Mouse (Mus musculus): Measurements from ENCODE around the gene Fmnl2. TPM values are rescaled to one million over a fixed set of nuclear protein-coding genes. Genes with fewer than 3 reads are reported as not detected.

The Fmnl2 gene
- polyA plus RNA-seq, 1 experiment from 2014 or later = 7.9 TPM

DNA sequence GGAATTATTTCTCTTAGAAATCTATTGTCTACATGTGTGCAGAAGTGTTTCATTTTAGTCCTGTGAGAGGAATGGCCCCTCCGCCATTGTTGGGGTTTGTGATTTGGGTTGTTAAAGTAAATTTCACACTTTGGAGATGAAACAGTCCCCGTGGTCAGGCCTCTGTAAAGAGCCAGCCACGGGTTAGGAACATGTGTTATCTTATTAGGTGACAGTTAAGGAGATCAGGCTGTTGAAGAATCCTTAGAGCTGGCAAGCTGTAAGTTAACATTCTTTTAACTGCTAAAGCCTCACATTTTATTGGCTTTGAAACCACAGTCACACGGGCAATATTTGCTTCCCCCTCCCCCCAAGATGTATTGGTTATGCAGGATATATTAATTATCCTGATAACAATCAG is 131.7 kb downstream of the Fmnl2 start:
- Histone ChIP-seq H3K27ac (no peak overlapping the region), H3K4me3 (no peak overlapping the region), H3K9me3 (replicated peaks) (no peaks in the 10 kb centered on the region), H3K4me1 (peaks cover 25% of the 10 kb centered on the region), H3K36me3 (0 out of 2 replicates have a peak, but pooled peaks cover 3% of the 10 kb centered on the region), H3K27me3 (ENCODE audit: low read depth, poor library complexity, severe bottlenecking) (no peaks in the 10 kb centered on the region)
- 73% methylated on average over 4 of the region's 4 CpGs for WGBS
- no peak for DNase-seq (ENCODE audit: low spot score)

DNA sequence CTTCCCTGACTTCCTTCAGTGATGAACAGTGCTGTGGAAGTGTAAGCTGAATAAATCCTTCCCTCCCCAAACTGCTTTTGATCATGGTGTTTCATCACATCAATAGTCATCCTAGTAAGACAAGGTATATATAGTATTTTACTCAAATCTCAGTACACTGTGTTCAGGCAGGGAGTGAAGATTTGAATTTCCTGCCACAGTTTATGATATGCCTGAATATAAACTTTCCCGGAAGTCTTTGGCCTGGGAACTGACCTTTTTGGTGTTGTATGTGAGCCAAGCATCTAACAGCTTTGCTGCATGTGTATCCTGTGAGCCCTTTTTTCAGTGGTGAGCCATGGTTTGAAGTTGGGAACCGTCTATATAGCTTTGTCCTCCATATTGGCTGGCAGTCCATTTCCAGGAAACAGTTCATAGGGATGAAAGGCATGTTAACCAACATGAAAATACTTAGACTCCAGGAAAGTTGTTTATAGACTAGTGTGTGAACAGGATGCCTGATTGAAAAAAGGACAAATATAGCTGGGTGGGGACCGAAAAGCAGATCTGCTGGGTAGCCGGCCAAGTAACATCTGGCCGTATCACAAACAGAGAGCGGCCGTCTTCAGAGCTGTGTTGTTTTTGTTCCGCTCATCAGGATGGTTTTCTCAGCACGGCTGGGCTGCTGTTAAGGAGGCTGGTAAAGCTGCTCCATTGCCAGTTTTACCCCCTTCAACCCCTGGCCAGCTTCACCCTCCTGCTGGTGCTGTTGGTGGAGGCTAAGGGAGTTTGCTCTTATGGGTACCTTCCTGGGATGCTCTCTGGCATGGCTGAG is 133.4 kb downstream of the Fmnl2 start:
- no peak for DNase-seq (ENCODE audit: low spot score)
- no peaks in the 10 kb centered on the region for H3K9me3 ChIP-seq (replicated peaks)
- 77% methylated on average over 9 of the region's 9 CpGs for WGBS
- H3K27me3 ChIP-seq (ENCODE audit: low read depth, poor library complexity, severe bottlenecking) = no peaks in the 10 kb centered on the region
- H3K27ac ChIP-seq = no peak overlapping the region
- H3K4me3 ChIP-seq = no peak overlapping the region
- H3K36me3 ChIP-seq = 0 out of 2 replicates have a peak, but pooled peaks cover 3% of the 10 kb centered on the region
- H3K4me1 ChIP-seq = peaks cover 12% of the 10 kb centered on the region; the same call in 1 of the 2 replicates

DNA sequence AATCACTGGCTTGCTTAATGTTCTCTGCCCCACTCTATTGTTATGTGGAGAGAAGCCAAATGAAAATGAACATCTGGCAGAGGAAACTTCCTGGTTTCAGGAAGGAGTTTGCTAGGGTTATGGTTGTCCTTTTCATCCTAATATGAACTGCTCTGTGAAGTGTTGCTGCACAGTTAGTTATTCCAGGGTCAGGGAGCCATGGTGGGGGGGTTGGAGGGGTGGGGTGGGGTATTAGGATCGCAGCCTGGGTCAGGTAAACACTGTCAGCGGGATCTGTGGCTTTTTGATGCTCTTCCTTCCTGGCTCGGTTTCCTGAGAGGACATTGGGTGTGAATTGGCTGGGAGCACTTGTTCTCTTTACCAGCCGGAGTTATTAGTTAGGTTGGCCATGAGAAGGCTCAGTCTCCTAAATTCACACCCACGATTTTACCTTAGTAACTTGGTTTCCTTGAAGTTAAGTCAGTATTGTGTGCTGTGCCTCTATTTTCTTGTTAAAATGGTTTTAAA is 134.1 kb downstream of the Fmnl2 start:
- H3K36me3 ChIP-seq = 0 out of 2 replicates have a peak, but pooled peaks cover 3% of the 10 kb centered on the region

GRCm38 (mm10) chr2:52993241-52993640 is 135.6 kb downstream of the Fmnl2 start:
- peaks cover 8% of the 10 kb centered on the region; the same call in 1 of the 2 replicates for H3K4me1 ChIP-seq
- H3K27ac ChIP-seq = no peak overlapping the region
- no peak for DNase-seq (ENCODE audit: low spot score)
- H3K36me3 ChIP-seq = 0 out of 2 replicates have a peak, but pooled peaks cover 3% of the 10 kb centered on the region
- no peaks in the 10 kb centered on the region for H3K9me3 ChIP-seq (replicated peaks)
- H3K4me3 ChIP-seq = no peak overlapping the region
- WGBS = 94% methylated on average over 7 of the region's 7 CpGs
- H3K27me3 ChIP-seq (ENCODE audit: low read depth, poor library complexity, severe bottlenecking) = no peaks in the 10 kb centered on the region

More for the DNA sequence above, 134.1 kb downstream of the Fmnl2 start:
- H3K4me1 ChIP-seq = peaks cover 12% of the 10 kb centered on the region; the same call in 1 of the 2 replicates
- no peak for DNase-seq (ENCODE audit: low spot score)
- no peaks in the 10 kb centered on the region for H3K9me3 ChIP-seq (replicated peaks)
- no peak overlapping the region for H3K4me3 ChIP-seq
- WGBS = 74% methylated on average over 5 of the region's 5 CpGs
- H3K27ac ChIP-seq = no peak overlapping the region
- H3K27me3 ChIP-seq (ENCODE audit: low read depth, poor library complexity, severe bottlenecking) = no peaks in the 10 kb centered on the region

GRCm38 (mm10) chr2:52994526-52994925 is 136.9 kb downstream of the Fmnl2 start:
- Histone ChIP-seq H3K27ac (no peak overlapping the region), H3K9me3 (replicated peaks) (no peaks in the 10 kb centered on the region), H3K27me3 (ENCODE audit: low read depth, poor library complexity, severe bottlenecking) (no peaks in the 10 kb centered on the region), H3K4me1 (peaks cover 8% of the 10 kb centered on the region; the same call in 1 of the 2 replicates), H3K36me3 (0 out of 2 replicates have a peak, but pooled peaks cover 3% of the 10 kb centered on the region), H3K4me3 (no peak overlapping the region)
- no peak for DNase-seq (ENCODE audit: low spot score)
- 87% methylated on average over 9 of the region's 9 CpGs for WGBS

DNA sequence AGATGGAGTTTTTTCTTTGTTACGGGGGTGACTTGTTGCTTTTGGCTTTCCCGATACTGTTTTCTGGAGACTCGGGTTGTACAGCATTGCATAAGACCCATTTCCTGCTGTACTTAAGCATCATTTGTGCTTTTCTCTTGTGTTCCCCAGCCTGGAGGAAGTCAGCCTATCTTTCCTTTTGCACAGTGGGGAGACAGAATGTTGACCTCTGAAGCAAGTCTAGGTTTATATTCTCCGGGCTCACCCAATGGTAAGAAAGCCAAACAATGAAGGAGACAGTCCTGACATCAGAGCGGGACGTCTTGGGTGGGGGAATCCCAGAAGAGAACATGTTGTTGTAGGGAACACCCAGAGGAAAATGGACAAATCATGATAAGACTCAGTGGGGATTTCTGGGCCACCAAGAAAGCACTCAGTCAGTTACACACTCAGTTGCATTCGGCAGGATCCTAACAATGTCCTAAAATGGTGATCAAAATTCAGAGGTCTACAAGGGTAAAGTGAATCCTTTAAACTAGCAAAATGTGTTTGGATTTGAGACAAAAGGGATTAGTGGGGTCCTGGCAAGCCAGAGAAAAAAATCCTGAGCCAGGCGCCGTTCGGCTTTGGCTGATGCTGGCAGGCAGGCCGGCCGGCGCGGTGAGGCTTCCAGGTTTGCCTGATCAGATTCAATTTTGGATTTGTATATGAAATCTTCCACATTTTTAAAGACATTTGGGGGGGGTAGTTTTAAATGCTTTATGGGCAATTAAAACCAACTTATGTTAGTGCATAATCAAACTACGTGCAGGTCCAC is 140.5 kb downstream of the Fmnl2 start:
- Histone ChIP-seq H3K36me3 (no peaks in the 10 kb centered on the region), H3K27ac (no peak overlapping the region), H3K4me3 (no peak overlapping the region), H3K4me1 (no peaks in the 10 kb centered on the region), H3K9me3 (replicated peaks) (no peaks in the 10 kb centered on the region), H3K27me3 (ENCODE audit: low read depth, poor library complexity, severe bottlenecking) (no peaks in the 10 kb centered on the region)
- DNase-seq (ENCODE audit: low spot score) = no peak
- 89% methylated on average over 15 of the region's 15 CpGs for WGBS

DNA sequence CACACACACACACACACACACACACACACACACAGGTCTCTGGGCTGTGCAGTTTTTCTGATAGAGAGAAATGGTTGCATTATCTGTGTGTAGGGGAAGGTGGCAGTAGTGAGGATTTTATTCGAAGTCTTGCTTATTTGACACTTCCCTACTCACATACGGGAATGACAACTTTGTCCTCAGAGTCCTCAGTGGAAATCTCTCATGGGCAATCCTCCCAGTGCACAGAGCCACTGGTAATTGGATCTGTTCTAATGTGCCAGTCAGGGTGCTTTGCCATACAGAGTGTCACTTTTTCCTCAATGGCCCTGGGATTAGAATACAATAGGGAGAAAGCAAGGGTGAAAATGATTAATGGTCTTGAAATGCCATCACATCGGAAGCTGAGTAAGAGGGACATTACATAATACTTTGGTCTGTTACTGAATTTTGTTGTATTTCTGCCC is 141.9 kb downstream of the Fmnl2 start:
- Histone ChIP-seq H3K4me3 (no peak overlapping the region), H3K9me3 (replicated peaks) (no peaks in the 10 kb centered on the region), H3K36me3 (no peaks in the 10 kb centered on the region), H3K27ac (no peak overlapping the region), H3K27me3 (ENCODE audit: low read depth, poor library complexity, severe bottlenecking) (no peaks in the 10 kb centered on the region), H3K4me1 (no peaks in the 10 kb centered on the region)
- WGBS = 74% methylated on average over 3 of the region's 3 CpGs
- DNase-seq (ENCODE audit: low spot score) = no peak

DNA sequence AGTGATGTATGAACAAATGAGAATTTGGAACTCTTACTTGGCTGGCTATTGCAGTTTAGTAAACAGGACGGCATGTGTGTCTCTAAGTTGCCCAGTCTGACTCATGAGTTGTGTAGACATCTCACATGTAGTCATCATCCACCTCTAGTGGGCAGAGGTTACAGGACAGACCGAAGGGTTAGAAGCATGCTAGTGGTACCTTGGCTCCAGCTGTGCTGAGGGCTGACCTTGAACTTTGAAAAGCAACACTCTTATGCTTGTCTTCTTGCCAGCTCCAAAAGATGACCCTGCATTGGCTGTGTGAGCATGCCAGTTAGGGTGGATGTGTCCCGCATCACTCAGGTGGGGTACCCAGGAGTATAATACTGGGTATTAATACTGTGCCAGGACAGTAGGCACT is 142.8 kb downstream of the Fmnl2 start:
- Histone ChIP-seq H3K27me3 (ENCODE audit: low read depth, poor library complexity, severe bottlenecking) (no peaks in the 10 kb centered on the region), H3K36me3 (no peaks in the 10 kb centered on the region), H3K27ac (no peak overlapping the region), H3K9me3 (replicated peaks) (no peaks in the 10 kb centered on the region), H3K4me1 (0 out of 2 replicates have a peak, but pooled peaks cover 3% of the 10 kb centered on the region), H3K4me3 (no peak overlapping the region)
- WGBS = 96% methylated on average over 3 of the region's 3 CpGs
- DNase-seq (ENCODE audit: low spot score) = no peak

DNA sequence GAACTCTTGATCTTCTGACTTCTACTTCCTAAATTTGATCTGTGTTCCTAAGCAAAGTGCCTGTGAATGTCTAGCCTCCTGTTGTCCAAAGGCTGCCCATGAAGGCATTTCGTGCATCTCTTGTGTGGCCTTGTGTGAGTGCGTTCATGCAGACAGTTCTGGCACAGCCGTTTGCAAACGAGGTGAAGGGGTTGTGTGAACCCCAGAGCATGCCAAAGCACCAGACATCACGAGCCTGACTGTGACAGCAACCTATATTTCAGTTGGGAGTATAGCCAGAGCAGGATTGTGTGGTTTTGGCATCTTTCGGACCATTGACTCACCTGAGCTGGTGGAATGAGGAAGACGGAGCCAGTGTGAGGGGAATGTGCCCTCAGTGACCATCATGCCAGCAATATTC is 148.5 kb downstream of the Fmnl2 start:
- Histone ChIP-seq H3K27ac (no peak overlapping the region), H3K9me3 (replicated peaks) (no peaks in the 10 kb centered on the region), H3K4me3 (no peak overlapping the region), H3K36me3 (no peaks in the 10 kb centered on the region), H3K27me3 (ENCODE audit: low read depth, poor library complexity, severe bottlenecking) (no peaks in the 10 kb centered on the region), H3K4me1 (peaks cover 10% of the 10 kb centered on the region)
- DNase-seq (ENCODE audit: low spot score) = no peak
- WGBS = 92% methylated on average over 7 of the region's 7 CpGs

DNA sequence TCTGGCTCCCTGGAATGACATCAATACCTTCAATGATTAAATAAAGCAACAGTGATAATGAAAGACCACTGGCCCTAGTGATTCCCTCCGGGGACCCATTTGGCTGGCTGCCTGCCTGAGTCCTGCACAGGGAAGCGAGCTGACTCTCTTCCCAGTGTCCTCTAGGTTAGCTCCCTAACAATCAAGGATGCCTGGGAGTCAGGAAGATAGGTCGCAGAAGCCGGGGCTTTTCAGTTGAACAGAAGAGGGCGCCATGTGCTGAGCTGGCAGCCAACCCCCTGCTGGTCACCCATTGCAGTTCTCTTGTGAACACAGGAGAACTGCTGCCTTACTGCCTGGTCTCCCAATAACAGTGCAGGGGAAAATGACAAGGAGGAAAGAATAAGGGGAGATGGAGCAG is 149.5 kb downstream of the Fmnl2 start:
- Histone ChIP-seq H3K27ac (no peak overlapping the region), H3K4me1 (peaks cover 12% of the 10 kb centered on the region), H3K36me3 (no peaks in the 10 kb centered on the region), H3K4me3 (no peak overlapping the region), H3K9me3 (replicated peaks) (no peaks in the 10 kb centered on the region), H3K27me3 (ENCODE audit: low read depth, poor library complexity, severe bottlenecking) (no peaks in the 10 kb centered on the region)
- WGBS = 30% methylated on average over 5 of the region's 5 CpGs
- peak; percentile 53 for DNase-seq (ENCODE audit: low spot score)

- H3K27ac ChIP-seq = no peak overlapping the region
Measured at GRCm38 (mm10) chr2:53013051-53013450, 155.4 kb downstream of the Fmnl2 start.

DNA sequence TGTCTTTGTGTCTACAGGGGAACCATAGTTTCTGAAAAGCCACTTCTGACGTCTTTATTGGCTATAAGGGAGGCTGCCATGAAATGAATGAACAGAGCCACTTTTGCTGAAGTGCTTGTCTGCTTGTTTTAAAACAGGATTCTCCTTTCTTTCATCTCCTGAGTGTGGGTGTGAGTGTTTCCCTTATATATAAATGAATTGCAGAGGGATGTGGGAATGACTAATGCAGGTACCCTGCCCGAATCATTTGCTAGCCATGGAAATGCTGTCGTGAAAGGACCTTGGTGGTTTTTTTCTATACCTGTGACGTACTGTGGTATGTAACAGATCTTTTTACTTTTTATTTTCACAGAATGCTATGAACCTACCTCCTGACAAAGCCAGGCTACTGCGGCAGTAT is 156.8 kb downstream of the Fmnl2 start:
- Histone ChIP-seq H3K9me3 (replicated peaks) (no peaks in the 10 kb centered on the region), H3K4me3 (no peak overlapping the region), H3K36me3 (peaks cover 14% of the 10 kb centered on the region; the same call in 1 of the 2 replicates), H3K27ac (no peak overlapping the region), H3K27me3 (ENCODE audit: low read depth, poor library complexity, severe bottlenecking) (no peaks in the 10 kb centered on the region), H3K4me1 (peaks cover 11% of the 10 kb centered on the region)
- WGBS = 88% methylated on average over 5 of the region's 5 CpGs
- no peak for DNase-seq (ENCODE audit: low spot score)

More at GRCm38 (mm10) chr2:53013051-53013450, 155.4 kb downstream of the Fmnl2 start:
- peaks cover 11% of the 10 kb centered on the region for H3K4me1 ChIP-seq
- DNase-seq (ENCODE audit: low spot score) = no peak
- 59% methylated on average over 2 of the region's 2 CpGs for WGBS
- H3K4me3 ChIP-seq = no peak overlapping the region
- no peaks in the 10 kb centered on the region for H3K27me3 ChIP-seq (ENCODE audit: low read depth, poor library complexity, severe bottlenecking)
- H3K36me3 ChIP-seq = peaks cover 10% of the 10 kb centered on the region; the same call in 1 of the 2 replicates
- no peaks in the 10 kb centered on the region for H3K9me3 ChIP-seq (replicated peaks)

Measured in limb, embryonic 10.5 days (tissue).